Mouse (Mus musculus): ENCODE results near the gene Nav3. TPM values are rescaled to one million over a fixed set of nuclear protein-coding genes. Genes with fewer than 3 reads are reported as not detected.

Gene Nav3
- total and polyA plus RNA-seq, 3 experiments = not detected

DNA sequence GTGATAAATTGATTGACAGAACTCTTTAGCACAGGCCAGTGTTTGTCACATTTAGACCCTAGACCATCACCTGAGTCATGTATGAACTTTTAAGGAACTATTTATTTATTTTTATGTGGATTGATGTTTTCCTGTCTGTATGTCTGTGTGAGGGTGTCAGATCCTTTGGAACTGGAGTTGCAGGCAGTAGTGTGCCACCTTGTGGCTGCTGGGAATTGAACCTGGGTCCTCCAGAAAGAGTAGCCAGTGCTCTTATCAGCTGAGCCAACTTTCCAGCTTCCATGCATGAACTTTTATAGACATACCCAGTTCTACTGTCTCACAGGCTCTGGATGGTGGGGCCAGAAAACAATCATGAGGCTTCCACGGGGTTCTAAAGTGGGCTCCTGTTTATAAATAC lies 536.5 kb downstream of the Nav3 start:
- no peaks in the 10 kb centered on the region for H3K27me3 ChIP-seq (ENCODE audit: control insufficient read depth in 1 of 2, insufficient read depth in 2 of 2, low read length in 2 of 2)
- DNase-seq (ENCODE audit: low read depth, low spot score) = peak; percentile 4
- TF ChIP-seq RAD21 (IDR thresholded peaks at IDR 0.05; ENCODE audit: low read depth, low read length) (no peak), POLR2A (IDR thresholded peaks at IDR 0.05; ENCODE audit: control insufficient read depth in 1 of 2, insufficient read depth in 1 of 2, low read depth in 1 of 2, low read length in 2 of 2, poor library complexity in 1 of 2) (no peak), CTCF (IDR thresholded peaks at IDR 0.05 in 2 of 3, conservative IDR thresholded peaks at IDR 0.05 in 1 of 3; ENCODE audit: control insufficient read depth in 1 of 3, insufficient read depth in 1 of 3, low read depth in 2 of 3, low read length in 3 of 3, poor library complexity in 1 of 3, severe bottlenecking in 1 of 3) (peak in 2 of 3 experiments; percentile 20 to 32; a peak in 2 of 6 replicates), RCOR1 (IDR thresholded peaks at IDR 0.05; ENCODE audit: low read depth, low read length) (no peak)
- H3K79me2 ChIP-seq (ENCODE audit: control insufficient read depth, insufficient read depth, low read length, poor library complexity) = no peaks in the 10 kb centered on the region
- H3K9me3 ChIP-seq (replicated peaks; ENCODE audit: insufficient read depth, low read length) = no peaks in the 10 kb centered on the region
- H3K4me3 ChIP-seq (ENCODE audit: control insufficient read depth in 1 of 2, insufficient read depth in 1 of 2, low read depth in 2 of 2, low read length in 2 of 2) = no peak overlapping the region
- H3K36me3 ChIP-seq (ENCODE audit: control insufficient read depth in 1 of 2, insufficient read depth in 2 of 2, low read length in 2 of 2) = no peaks in the 10 kb centered on the region
- no peaks in the 10 kb centered on the region for H3K4me1 ChIP-seq (ENCODE audit: control insufficient read depth in 1 of 2, insufficient read depth in 2 of 2, low read length in 2 of 2)
- H3K9ac ChIP-seq (ENCODE audit: control insufficient read depth, low read depth, low read length, poor library complexity, severe bottlenecking) = no peak overlapping the region
- no peak overlapping the region for H3K27ac ChIP-seq (ENCODE audit: control insufficient read depth, low read depth, low read length)

DNA sequence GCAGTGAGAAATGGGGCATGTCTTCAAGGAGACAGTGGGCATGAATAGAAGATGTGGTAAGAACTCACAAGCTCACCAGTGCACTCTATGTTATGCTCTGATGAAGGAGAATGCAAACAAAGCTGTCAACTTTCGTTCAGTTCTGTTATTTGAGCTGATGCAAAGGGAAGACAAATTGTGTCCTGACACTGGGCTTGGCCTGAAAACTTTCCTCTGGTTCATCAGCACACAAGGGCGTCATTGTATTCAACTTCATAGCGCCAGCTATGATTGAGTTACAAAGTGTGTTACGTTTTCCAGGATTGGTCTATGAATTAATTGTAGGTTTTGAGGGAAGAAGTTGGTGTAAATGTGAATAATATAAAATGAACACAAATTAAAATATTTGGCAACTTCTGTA lies 548.8 kb downstream of the Nav3 start:
- Histone ChIP-seq H3K9ac (ENCODE audit: control insufficient read depth, low read depth, low read length, poor library complexity, severe bottlenecking) (no peak overlapping the region), H3K4me1 (ENCODE audit: control insufficient read depth in 1 of 2, insufficient read depth in 2 of 2, low read length in 2 of 2) (no peaks in the 10 kb centered on the region), H3K4me3 (ENCODE audit: control insufficient read depth in 1 of 2, insufficient read depth in 1 of 2, low read depth in 2 of 2, low read length in 2 of 2) (no peak overlapping the region), H3K9me3 (replicated peaks; ENCODE audit: insufficient read depth, low read length) (no peaks in the 10 kb centered on the region), H3K27me3 (ENCODE audit: control insufficient read depth in 1 of 2, insufficient read depth in 2 of 2, low read length in 2 of 2) (no peaks in the 10 kb centered on the region), H3K79me2 (ENCODE audit: control insufficient read depth, insufficient read depth, low read length, poor library complexity) (no peaks in the 10 kb centered on the region), H3K27ac (ENCODE audit: control insufficient read depth, low read depth, low read length) (no peak overlapping the region), H3K36me3 (ENCODE audit: control insufficient read depth in 1 of 2, insufficient read depth in 2 of 2, low read length in 2 of 2) (no peaks in the 10 kb centered on the region)
- TF ChIP-seq MEF2A (IDR thresholded peaks at IDR 0.05; ENCODE audit: extremely low read depth, insufficient replicate concordance, low read depth, low read length, poor library complexity, severe bottlenecking) = no peak
- no peak for TF ChIP-seq MAFK (IDR thresholded peaks at IDR 0.05; ENCODE audit: borderline replicate concordance, low read depth, low read length)
- no peak for TF ChIP-seq CHD1 (IDR thresholded peaks at IDR 0.05; ENCODE audit: low read depth, low read length)
- TF ChIP-seq EP300 (IDR thresholded peaks at IDR 0.05; ENCODE audit: low read depth in 1 of 2, low read length in 2 of 2) = no peak
- no peak for TF ChIP-seq POLR2AphosphoS2 (IDR thresholded peaks at IDR 0.05; ENCODE audit: low read length)
- no peak for TF ChIP-seq MAX (IDR thresholded peaks at IDR 0.05; ENCODE audit: low read length)
- no peak for TF ChIP-seq RCOR1 (IDR thresholded peaks at IDR 0.05; ENCODE audit: low read depth, low read length)
- no peak for TF ChIP-seq ZMIZ1 (IDR thresholded peaks at IDR 0.05; ENCODE audit: low read depth, low read length)
- TF ChIP-seq POLR2AphosphoS5 (IDR thresholded peaks at IDR 0.05; ENCODE audit: borderline replicate concordance, low read depth, low read length) = no peak
- no peak for TF ChIP-seq MAZ (IDR thresholded peaks at IDR 0.05; ENCODE audit: low read depth, low read length)
- no peak for TF ChIP-seq UBTF (IDR thresholded peaks at IDR 0.05; ENCODE audit: borderline replicate concordance, insufficient read depth, low read depth, low read length)
- no peak for DNase-seq (ENCODE audit: low read depth, low spot score)

DNA sequence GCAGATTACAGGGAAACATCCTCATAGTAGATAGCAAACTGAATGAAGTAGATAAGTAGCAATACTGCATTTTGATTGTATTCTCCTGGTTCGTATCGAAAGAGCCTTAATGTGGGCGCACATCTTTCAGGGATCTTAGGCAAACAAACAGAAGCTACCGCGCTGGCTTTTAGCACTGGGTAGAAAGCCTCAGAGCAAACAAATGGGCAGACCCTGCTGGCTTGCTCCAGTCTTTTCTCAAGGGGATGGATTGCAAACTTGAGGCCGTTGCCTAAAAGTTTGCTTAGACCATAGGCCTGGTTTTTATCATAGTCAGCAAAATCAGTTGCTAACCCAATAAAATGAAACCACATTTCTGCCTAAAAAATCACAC lies 549.6 kb downstream of the Nav3 start:
- DNase-seq (ENCODE audit: low read depth, low spot score) = no peak
- no peaks in the 10 kb centered on the region for H3K36me3 ChIP-seq (ENCODE audit: control insufficient read depth in 1 of 2, insufficient read depth in 2 of 2, low read length in 2 of 2)
- H3K79me2 ChIP-seq (ENCODE audit: control insufficient read depth, insufficient read depth, low read length, poor library complexity) = no peaks in the 10 kb centered on the region
- no peaks in the 10 kb centered on the region for H3K27me3 ChIP-seq (ENCODE audit: control insufficient read depth in 1 of 2, insufficient read depth in 2 of 2, low read length in 2 of 2)
- H3K9ac ChIP-seq (ENCODE audit: control insufficient read depth, low read depth, low read length, poor library complexity, severe bottlenecking) = no peak overlapping the region
- no peak overlapping the region for H3K4me3 ChIP-seq (ENCODE audit: control insufficient read depth in 1 of 2, insufficient read depth in 1 of 2, low read depth in 2 of 2, low read length in 2 of 2)
- H3K4me1 ChIP-seq (ENCODE audit: control insufficient read depth in 1 of 2, insufficient read depth in 2 of 2, low read length in 2 of 2) = no peaks in the 10 kb centered on the region
- H3K9me3 ChIP-seq (replicated peaks; ENCODE audit: insufficient read depth, low read length) = no peaks in the 10 kb centered on the region
- TF ChIP-seq TCF12 (IDR thresholded peaks at IDR 0.05; ENCODE audit: low read depth, low read length) (no peak), CHD2 (IDR thresholded peaks at IDR 0.05; ENCODE audit: low read length) (no peak), SMC3 (IDR thresholded peaks at IDR 0.05; ENCODE audit: low read depth, low read length) (no peak), MAX (IDR thresholded peaks at IDR 0.05; ENCODE audit: low read length) (no peak), JUND (IDR thresholded peaks at IDR 0.05; ENCODE audit: low read depth, low read length) (no peak), USF1 (IDR thresholded peaks at IDR 0.05; ENCODE audit: low read depth, low read length) (no peak), ELF1 (IDR thresholded peaks at IDR 0.05; ENCODE audit: low read depth, low read length) (no peak)
- no peak overlapping the region for H3K27ac ChIP-seq (ENCODE audit: control insufficient read depth, low read depth, low read length)

Measured in MEL (cell line).